Mouse (Mus musculus): ENCODE measurements at regions not wholly inside any gene's neighbourhood (a gene's known extent, or its start where the extent isn't known, plus 50 kb on each side); places are given as distances from the start of the nearest gene placed in this dataset.

DNA sequence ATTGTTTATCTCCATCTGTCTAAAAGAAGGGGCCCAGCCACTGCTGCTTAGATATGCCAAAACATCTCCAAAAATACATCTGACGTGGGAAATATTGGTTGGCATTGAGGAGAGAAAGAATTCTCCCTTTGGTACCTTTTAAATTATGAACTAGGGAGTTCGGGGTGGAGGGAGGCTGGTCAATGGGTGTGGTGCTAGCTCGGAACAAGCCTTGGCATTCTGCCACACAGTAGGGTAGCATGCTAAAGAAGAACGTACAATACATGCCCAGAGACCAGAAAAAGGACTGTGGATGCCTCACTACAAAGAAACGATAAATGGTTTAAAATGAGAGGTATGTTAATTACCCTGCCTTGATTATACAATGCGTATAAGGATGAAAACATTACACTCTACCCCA, 149.3 kb downstream of the Nectin1 start:
- TF ChIP-seq CHD1 (IDR thresholded peaks at IDR 0.05; ENCODE audit: low read depth, low read length) (no peak), USF1 (IDR thresholded peaks at IDR 0.05; ENCODE audit: low read depth, low read length) (no peak), HCFC1 (IDR thresholded peaks at IDR 0.05; ENCODE audit: low read depth, low read length) (no peak), CTCF (IDR thresholded peaks at IDR 0.05 in 2 of 3, conservative IDR thresholded peaks at IDR 0.05 in 1 of 3; ENCODE audit: control insufficient read depth in 1 of 3, insufficient read depth in 1 of 3, low read depth in 2 of 3, low read length in 3 of 3, poor library complexity in 1 of 3, severe bottlenecking in 1 of 3) (no peak), EP300 (IDR thresholded peaks at IDR 0.05; ENCODE audit: low read depth in 1 of 2, low read length in 2 of 2) (no peak), ZC3H11A (IDR thresholded peaks at IDR 0.05; ENCODE audit: low read depth, low read length) (no peak), POLR2A (IDR thresholded peaks at IDR 0.05; ENCODE audit: control insufficient read depth in 1 of 2, insufficient read depth in 1 of 2, low read depth in 1 of 2, low read length in 2 of 2, poor library complexity in 1 of 2) (no peak), MEF2A (IDR thresholded peaks at IDR 0.05; ENCODE audit: extremely low read depth, insufficient replicate concordance, low read depth, low read length, poor library complexity, severe bottlenecking) (no peak), NELFE (IDR thresholded peaks at IDR 0.05; ENCODE audit: low read depth, low read length) (no peak)
